Mouse (Mus musculus): ENCODE measurements around the gene Ddx54. TPM values are rescaled to one million over a fixed set of nuclear protein-coding genes. Genes with fewer than 3 reads are reported as not detected.

Gene Ddx54
- polyA plus RNA-seq, 1 experiment from 2014 or later, result 50.7 TPM

Other genes starting within 250 kb of the Ddx54 start
- gene Lhx5, start 181.0 kb upstream of the Ddx54 start, polyA plus RNA-seq (2016; fragmentation: Nextera tagmentation; extraction: Ambion mirVana), result 23.8 and 26.6 TPM in 2 replicates
- gene Sdsl, start 139.9 kb upstream of the Ddx54 start, polyA plus RNA-seq (2016; fragmentation: Nextera tagmentation; extraction: Ambion mirVana), result 4.5 and 5.1 TPM in 2 replicates
- gene Sds, start 136.2 kb upstream of the Ddx54 start, polyA plus RNA-seq (2016; fragmentation: Nextera tagmentation; extraction: Ambion mirVana), result not detected in 2 replicates
- 25.9 and 26.6 TPM in 2 replicates for gene Plbd2, start 109.1 kb upstream of the Ddx54 start, polyA plus RNA-seq (2016; fragmentation: Nextera tagmentation; extraction: Ambion mirVana)
- gene Slc8b1, start 101.6 kb upstream of the Ddx54 start, polyA plus RNA-seq (2016; fragmentation: Nextera tagmentation; extraction: Ambion mirVana), result 2.3 and 2.8 TPM in 2 replicates
- gene Tpcn1, start 24.1 kb upstream of the Ddx54 start, polyA plus RNA-seq (2016; fragmentation: Nextera tagmentation; extraction: Ambion mirVana), result 11.8 and 15.1 TPM in 2 replicates
- gene Iqcd, start 23.7 kb upstream of the Ddx54 start, polyA plus RNA-seq (2016; fragmentation: Nextera tagmentation; extraction: Ambion mirVana), result 1.3 and 1.4 TPM in 2 replicates
- 13.6 and 16.6 TPM in 2 replicates for gene Rita1, start 150 bp upstream of the Ddx54 start, polyA plus RNA-seq (2016; fragmentation: Nextera tagmentation; extraction: Ambion mirVana)
- 0.28 TPM in 1 of 2 replicates, not detected in the other for gene Cfap73, start 21.5 kb downstream of the Ddx54 start, polyA plus RNA-seq (2016; fragmentation: Nextera tagmentation; extraction: Ambion mirVana)
- 0.17 and 0.20 TPM in 2 replicates for gene Rasal1, start 36.1 kb downstream of the Ddx54 start, polyA plus RNA-seq (2016; fragmentation: Nextera tagmentation; extraction: Ambion mirVana)
- 17.1 and 18.1 TPM in 2 replicates for gene Dtx1, start 99.2 kb downstream of the Ddx54 start, polyA plus RNA-seq (2016; fragmentation: Nextera tagmentation; extraction: Ambion mirVana)
- gene Oas2, start 137.1 kb downstream of the Ddx54 start, polyA plus RNA-seq (2016; fragmentation: Nextera tagmentation; extraction: Ambion mirVana), result 0.10 and 0.17 TPM in 2 replicates
- gene Oas3, start 164.9 kb downstream of the Ddx54 start, polyA plus RNA-seq (2016; fragmentation: Nextera tagmentation; extraction: Ambion mirVana), result 0.09 and 0.12 TPM in 2 replicates
- gene Oas1e, start 182.8 kb downstream of the Ddx54 start, polyA plus RNA-seq (2016; fragmentation: Nextera tagmentation; extraction: Ambion mirVana), result 0.10 TPM in 1 of 2 replicates, not detected in the other
- gene Oas1c, start 199.8 kb downstream of the Ddx54 start, polyA plus RNA-seq (2016; fragmentation: Nextera tagmentation; extraction: Ambion mirVana), result 0.49 and 0.51 TPM in 2 replicates
- gene Oas1f, start 234.6 kb downstream of the Ddx54 start, polyA plus RNA-seq (2016; fragmentation: Nextera tagmentation; extraction: Ambion mirVana), result not detected in 2 replicates
- not detected in 2 replicates for gene Oas1h, start 248.7 kb downstream of the Ddx54 start, polyA plus RNA-seq (2016; fragmentation: Nextera tagmentation; extraction: Ambion mirVana)

All from forebrain, embryonic 12.5 days (tissue).